Mouse (Mus musculus) MEL (cell line): ENCODE measurements around the gene Mef2b. TPM values are rescaled to one million over a fixed set of nuclear protein-coding genes. Genes with fewer than 3 reads are reported as not detected.

Source experiments
- DNase-seq: peaks from one replicate; pipeline ENCODE4 v3.0.0; 2011; ENCODE audit warnings: low read depth, low spot score
- H3K27ac ChIP-seq: 2 replicates; pipeline ENCODE4 v1.5.1; 2012; ENCODE audit warnings: low read depth, mild to moderate bottlenecking, control low read depth, low read length, moderate library complexity; ENCODE audit not compliant: control insufficient read depth
- H3K27me3 ChIP-seq, 2 experiments: fragments of 150-350 bp in 1 of 2; sonication (generic) in 1 of 2; 2 replicates each; pipeline ENCODE4 v1.6.1; 2012; ENCODE audit warnings: low read length in 2 of 2, mild to moderate bottlenecking in 2 of 2, improper control_type of control experiment in 1 of 2, moderate library complexity in 1 of 2; ENCODE audit not compliant: insufficient read depth in 2 of 2, control insufficient read depth in 1 of 2
- H3K36me3 ChIP-seq, 2 experiments: 2 replicates each; pipeline ENCODE4 v1.6.1; 2012 to 2014; ENCODE audit warnings: low read length in 2 of 2, improper control_type of control experiment in 1 of 2, inconsistent platforms in 1 of 2, mild to moderate bottlenecking in 1 of 2; ENCODE audit not compliant: insufficient read depth in 2 of 2, control insufficient read depth in 1 of 2
- H3K4me1 ChIP-seq, 2 experiments: fragments of 150-350 bp in 1 of 2; sonication (generic) in 1 of 2; 2 replicates each; pipeline ENCODE4 v1.6.1; 2012; ENCODE audit warnings: low read length in 2 of 2, improper control_type of control experiment in 1 of 2, mild to moderate bottlenecking in 1 of 2; ENCODE audit not compliant: insufficient read depth in 2 of 2, control insufficient read depth in 1 of 2
- H3K4me3 ChIP-seq, 2 experiments: fragments of 150-350 bp in 1 of 2; sonication (generic) in 1 of 2; 2 replicates each; pipeline ENCODE4 v1.5.1; 2012; ENCODE audit warnings: low read depth in 2 of 2, low read length in 2 of 2, mild to moderate bottlenecking in 2 of 2, moderate library complexity in 2 of 2, control low read depth in 1 of 2, improper control_type of control experiment in 1 of 2; ENCODE audit not compliant: control insufficient read depth in 1 of 2, insufficient read depth in 1 of 2
- H3K79me2 ChIP-seq: 2 replicates; pipeline ENCODE4 v1.6.1; 2012; ENCODE audit warnings: mild to moderate bottlenecking, low read length, moderate library complexity; ENCODE audit not compliant: control insufficient read depth, poor library complexity, insufficient read depth
- H3K9ac ChIP-seq: 2 replicates; pipeline ENCODE4 v1.6.1; 2012; ENCODE audit warnings: low read depth, mild to moderate bottlenecking, control low read depth, low read length, moderate library complexity; ENCODE audit not compliant: control insufficient read depth, poor library complexity, severe bottlenecking
- H3K9me3 ChIP-seq: fragments of 150-350 bp; sonication (generic); replicated peaks from 2 replicates; pipeline ENCODE4 v1.6.1; 2012; ENCODE audit warnings: mild to moderate bottlenecking, low read length, improper control_type of control experiment, moderate library complexity; ENCODE audit not compliant: insufficient read depth
- CTCF ChIP-seq, 3 experiments: IDR thresholded peaks in 2 of 3; conservative IDR thresholded peaks in 1 of 3; 2 replicates each; pipeline ENCODE4 v1.5.1; 2011 to 2012; ENCODE audit warnings: low read length in 3 of 3, low read depth in 2 of 3, mild to moderate bottlenecking in 2 of 3, improper control_type of control experiment in 1 of 3, inconsistent platforms in 1 of 3, mixed read lengths in 1 of 3, moderate library complexity in 1 of 3; ENCODE audit not compliant: control insufficient read depth in 1 of 3, insufficient read depth in 1 of 3, poor library complexity in 1 of 3, severe bottlenecking in 1 of 3
- E2F4 ChIP-seq: IDR thresholded peaks from 2 replicates; pipeline ENCODE4 v1.6.1; 2011; ENCODE audit warnings: low read depth, low read length, improper control_type of control experiment, borderline replicate concordance
- EP300 ChIP-seq, 2 experiments: IDR thresholded peaks; 2 replicates each; pipeline ENCODE4 v1.6.1; 2011; ENCODE audit warnings: improper control_type of control experiment in 2 of 2, low read length in 2 of 2, low read depth in 1 of 2, mild to moderate bottlenecking in 1 of 2
- GABPA ChIP-seq: IDR thresholded peaks from 2 replicates; pipeline ENCODE4 v1.6.1; 2012; ENCODE audit warnings: low read depth, mild to moderate bottlenecking, inconsistent platforms, low read length, improper control_type of control experiment, moderate library complexity
- GATA1 ChIP-seq: IDR thresholded peaks from 2 replicates; pipeline ENCODE4 v1.6.1; 2011; ENCODE audit warnings: low read depth, low read length, improper control_type of control experiment
- MAZ ChIP-seq: IDR thresholded peaks from 2 replicates; pipeline ENCODE4 v1.6.1; 2012; ENCODE audit warnings: low read depth, mild to moderate bottlenecking, inconsistent platforms, low read length, improper control_type of control experiment
- MYC ChIP-seq: IDR thresholded peaks from 2 replicates; pipeline ENCODE4 v1.6.1; 2011; ENCODE audit warnings: low read depth, mild to moderate bottlenecking, low read length, improper control_type of control experiment, moderate library complexity
- NELFE ChIP-seq: IDR thresholded peaks from 2 replicates; pipeline ENCODE4 v1.6.1; 2011; ENCODE audit warnings: low read depth, low read length, improper control_type of control experiment
- NRF1 ChIP-seq: IDR thresholded peaks from 2 replicates; pipeline ENCODE4 v1.6.1; 2014; ENCODE audit warnings: low read depth, mild to moderate bottlenecking, inconsistent platforms, low read length, improper control_type of control experiment, moderate library complexity; ENCODE audit not compliant: poor library complexity, insufficient read depth, severe bottlenecking
- POLR2AphosphoS5 ChIP-seq: IDR thresholded peaks from 2 replicates; pipeline ENCODE4 v1.6.1; 2012; ENCODE audit warnings: low read depth, borderline replicate concordance, mild to moderate bottlenecking, inconsistent platforms, low read length, moderate library complexity, mixed read lengths
- RAD21 ChIP-seq: IDR thresholded peaks from 2 replicates; pipeline ENCODE4 v1.6.1; 2011; ENCODE audit warnings: mild to moderate bottlenecking, low read depth, low read length, improper control_type of control experiment
- RCOR1 ChIP-seq: IDR thresholded peaks from 2 replicates; pipeline ENCODE4 v1.6.1; 2012; ENCODE audit warnings: low read depth, mild to moderate bottlenecking, inconsistent platforms, low read length, improper control_type of control experiment
- SIN3A ChIP-seq: IDR thresholded peaks from 2 replicates; pipeline ENCODE4 v1.6.1; 2012; ENCODE audit warnings: low read length, improper control_type of control experiment, inconsistent platforms
- SMC3 ChIP-seq: IDR thresholded peaks from 2 replicates; pipeline ENCODE4 v1.6.1; 2011; ENCODE audit warnings: low read depth, low read length, improper control_type of control experiment
- TAL1 ChIP-seq: IDR thresholded peaks from 2 replicates; pipeline ENCODE4 v1.6.1; 2012; ENCODE audit warnings: mild to moderate bottlenecking, inconsistent platforms, low read length, moderate library complexity, mixed read lengths
- TBP ChIP-seq: IDR thresholded peaks from 2 replicates; pipeline ENCODE4 v1.8.0; 2011; ENCODE audit warnings: low read depth, low read length, improper control_type of control experiment
- ZC3H11A ChIP-seq: IDR thresholded peaks from 2 replicates; pipeline ENCODE4 v1.6.1; 2012; ENCODE audit warnings: low read depth, mild to moderate bottlenecking, inconsistent platforms, low read length, improper control_type of control experiment
- polyA plus RNA-seq, 2 experiments: library from polyadenylated mRNA; stranded (reverse) in 1 of 2; unstranded in 1 of 2; fragments of >175 nt in 1 of 2; fragments of >200 nt in 1 of 2; gene quantifications; 2 replicates each; pipeline versions ENCODE4 v1.2.1 to v1.2.4; 2012; ENCODE audit warnings: low replicate concordance in 2 of 2, low read depth in 1 of 2; ENCODE audit not compliant: insufficient read length in 2 of 2, insufficient read depth in 1 of 2, missing spikeins in 1 of 2
- total RNA-seq: library from RNA; depleted of rRNA; stranded (reverse); fragments of 300-350 nt; gene quantifications from 2 replicates; pipeline ENCODE4 v1.2.3, GENCODE M21; 2012

The Mef2b gene
- total and polyA plus RNA-seq, 3 experiments = 2.0 to 6.5 TPM; not detected in 1

DNA sequence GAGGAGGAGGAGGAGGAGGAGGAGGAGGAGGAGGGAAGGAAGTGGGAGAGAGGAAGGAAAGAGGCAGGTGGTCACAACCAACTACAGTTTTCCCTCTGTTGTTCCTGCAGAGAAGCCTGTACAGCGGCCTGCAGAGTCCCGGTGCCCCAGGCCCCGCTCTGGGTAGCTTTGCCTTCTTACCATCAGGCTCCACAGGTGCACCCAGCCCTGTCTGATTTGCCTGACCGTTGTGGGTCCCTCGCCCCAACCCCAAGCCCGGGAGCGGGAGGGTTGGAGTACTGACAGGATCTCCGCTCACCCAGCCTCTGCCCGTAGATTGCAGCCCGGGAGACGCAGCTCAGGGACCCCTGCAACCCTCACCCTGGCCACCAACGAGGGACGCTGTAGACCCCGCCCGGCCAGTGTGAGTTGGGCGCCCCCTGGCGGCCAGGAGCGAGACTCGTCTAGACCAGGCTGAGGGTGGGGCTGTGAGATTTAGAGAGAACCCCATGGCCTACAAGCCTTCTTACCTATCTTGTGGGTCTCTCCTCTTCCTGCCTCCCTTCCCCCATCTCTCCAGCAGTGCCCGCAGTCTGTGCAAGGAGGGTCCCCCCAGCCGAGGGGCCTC is 27.1 kb downstream of the Mef2b start:
- H3K9ac ChIP-seq = 0 out of 2 replicates have a peak overlapping the region, but pooled peaks have one; percentile 47
- H3K27ac ChIP-seq = no peak overlapping the region
- no peaks in the 10 kb centered on the region for H3K79me2 ChIP-seq
- H3K36me3 ChIP-seq = 0 out of 4 replicates have a peak, but pooled peaks cover 0 to under 1% of the 10 kb centered on the region in 2 experiments
- peak; percentile 70 for DNase-seq
- no peaks in the 10 kb centered on the region for H3K9me3 ChIP-seq
- no peak overlapping the region; a peak in 1 of 4 replicates for H3K4me3 ChIP-seq
- H3K4me1 ChIP-seq = peaks cover 0 to 7% of the 10 kb centered on the region in 2 experiments; a peak in 2 of 4 replicates
- no peaks in the 10 kb centered on the region for H3K27me3 ChIP-seq
- TF ChIP-seq EP300 (IDR thresholded peaks at IDR 0.05; ENCODE audit: low read depth in 1 of 2, low read length in 2 of 2) (no peak), ZC3H11A (peak; percentile 58), SMC3 (peak; percentile 78), RAD21 (peak; percentile 76), GATA1 (no peak), CTCF (IDR thresholded peaks at IDR 0.05 in 2 of 3, conservative IDR thresholded peaks at IDR 0.05 in 1 of 3; ENCODE audit: control insufficient read depth in 1 of 3, insufficient read depth in 1 of 3, low read depth in 2 of 3, low read length in 3 of 3, poor library complexity in 1 of 3, severe bottlenecking in 1 of 3) (peak; percentile 83 to 86 (median 84)), MAZ (peak; percentile 84; the same call in 1 of the 2 replicates), TBP (no peak)

GRCm38 (mm10) chr8:70170116-70170515 is 30.6 kb downstream of the Mef2b start:
- Histone ChIP-seq H3K9ac (no peak overlapping the region), H3K9me3 (no peaks in the 10 kb centered on the region), H3K27ac (no peak overlapping the region), H3K4me1 (peaks cover 7 to 19% of the 10 kb centered on the region in 2 experiments), H3K4me3 (no peak overlapping the region), H3K79me2 (peaks cover 10% of the 10 kb centered on the region), H3K36me3 (peaks cover 0 to 10% of the 10 kb centered on the region in 2 experiments; a peak in 2 of 4 replicates), H3K27me3 (no peaks in the 10 kb centered on the region)
- DNase-seq = no peak
- no peak for TF ChIP-seq EP300 (IDR thresholded peaks at IDR 0.05; ENCODE audit: low read depth in 1 of 2, low read length in 2 of 2)
- TF ChIP-seq POLR2AphosphoS5 = no peak
- TF ChIP-seq RCOR1 = no peak
- no peak for TF ChIP-seq E2F4
- no peak for TF ChIP-seq SIN3A
- TF ChIP-seq NRF1 = no peak
- no peak for TF ChIP-seq TAL1
- TF ChIP-seq MYC = no peak
- TF ChIP-seq GABPA = no peak
- TF ChIP-seq NELFE = no peak
